Mouse (Mus musculus): ENCODE data around the gene Ptger4.
"Not testable (repeated sequence)": the region's sequence is repeated elsewhere in the genome, so short reads cannot be mapped to it uniquely, and the experiment has no call there.

The Ptger4 gene

GRCm38 (mm10) chr15:5237012-5237660 is 6.9 kb downstream of the Ptger4 start:
- no peak for DNase-seq

GRCm38 (mm10) chr15:5236538-5236937 is 7.4 kb downstream of the Ptger4 start:
- peak; percentile 87 for DNase-seq

DNA sequence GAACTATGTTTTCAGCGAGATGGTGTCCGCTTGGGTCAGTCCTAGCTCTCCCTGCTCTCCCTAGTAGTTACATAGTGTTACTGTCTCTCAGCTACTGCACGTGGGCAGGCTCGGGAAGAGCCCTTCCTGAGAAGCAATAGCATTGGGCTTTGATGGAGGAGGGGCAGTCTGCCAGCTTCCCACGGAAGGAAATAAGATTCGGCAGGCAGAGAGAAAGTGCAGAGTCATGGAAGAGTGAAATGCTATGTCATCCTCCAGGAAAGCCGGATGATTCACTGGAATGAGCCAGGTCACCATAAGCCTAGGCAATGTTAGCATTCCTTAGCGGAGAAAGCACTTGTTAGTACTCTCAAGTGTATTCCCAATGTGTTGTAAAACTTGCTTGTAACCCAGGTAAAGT is 8.5 kb downstream of the Ptger4 start:
- DNase-seq = peak; percentile 31

- DNase-seq = no peak
Measured at GRCm38 (mm10) chr15:5234659-5235058, 9.3 kb downstream of the Ptger4 start.

DNA sequence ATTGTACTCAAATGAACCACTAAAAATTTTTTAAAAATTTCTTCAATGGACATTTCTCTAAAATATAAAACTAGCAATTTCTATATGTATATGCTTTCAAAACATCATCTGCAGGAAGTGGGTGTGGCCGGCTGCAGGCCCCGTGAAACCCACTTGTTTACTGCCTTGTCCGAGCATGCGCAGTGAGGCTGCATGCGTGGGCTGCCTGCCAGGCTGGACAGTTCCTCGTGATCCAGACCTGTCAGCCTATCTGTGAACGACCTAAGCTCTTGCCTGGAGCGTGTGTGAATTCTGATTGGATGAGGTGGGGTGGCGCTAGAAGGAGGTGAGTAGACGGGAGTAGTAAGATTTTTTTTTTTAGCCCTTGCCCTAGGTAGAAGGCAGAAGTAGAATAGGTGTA is 13.2 kb downstream of the Ptger4 start:
- DNase-seq = not testable (repeated sequence)

GRCm38 (mm10) chr15:5220491-5220890 is 23.5 kb downstream of the Ptger4 start:
- DNase-seq = no peak

DNA sequence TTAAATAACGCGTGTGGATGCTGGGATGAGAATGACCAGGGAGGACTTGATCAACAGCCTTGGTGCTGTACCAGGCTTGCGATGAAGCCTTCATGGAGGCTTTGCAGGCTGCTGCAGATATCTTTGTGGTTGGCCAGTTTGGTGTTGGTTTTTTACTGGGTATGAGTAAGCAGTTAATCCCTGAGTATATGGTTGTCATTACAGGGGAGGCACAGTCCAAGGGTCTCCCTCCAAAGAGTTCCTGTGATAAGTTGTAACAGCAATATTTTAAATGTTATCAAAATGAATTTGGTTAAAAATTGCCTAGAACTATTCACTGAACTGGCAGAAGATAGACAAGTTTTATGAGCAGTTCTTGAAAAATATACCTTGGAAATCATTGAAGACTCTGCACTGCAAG is 34.9 kb downstream of the Ptger4 start:
- no peak for DNase-seq

- DNase-seq = no peak
Measured at GRCm38 (mm10) chr15:5205222-5205621, 38.8 kb downstream of the Ptger4 start.

DNA sequence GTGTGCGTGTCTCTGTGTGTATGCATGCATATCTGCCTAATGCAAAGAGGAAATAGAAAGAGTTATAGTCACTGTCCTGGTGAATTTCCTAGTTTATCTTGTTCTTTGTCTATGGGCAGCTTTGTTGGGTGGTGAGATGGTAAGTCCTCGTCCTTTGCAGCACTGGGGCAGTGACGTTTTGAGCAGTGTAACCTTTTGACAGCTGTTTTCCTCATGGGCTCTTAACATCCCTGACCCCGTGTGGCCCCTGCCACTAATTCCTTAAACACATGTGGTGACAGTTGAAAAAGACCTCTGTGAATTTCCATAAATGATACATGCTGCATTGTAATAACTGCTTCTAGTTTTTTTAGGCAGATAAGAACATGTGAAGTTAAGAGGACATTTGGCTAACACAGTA is 47.3 kb downstream of the Ptger4 start:
- DNase-seq = no peak

- no peak for DNase-seq
Measured at GRCm38 (mm10) chr15:5195987-5196514, 47.9 kb downstream of the Ptger4 start.

- DNase-seq = no peak
Measured at GRCm38 (mm10) chr15:5194931-5195330, 49.1 kb downstream of the Ptger4 start.

DNA sequence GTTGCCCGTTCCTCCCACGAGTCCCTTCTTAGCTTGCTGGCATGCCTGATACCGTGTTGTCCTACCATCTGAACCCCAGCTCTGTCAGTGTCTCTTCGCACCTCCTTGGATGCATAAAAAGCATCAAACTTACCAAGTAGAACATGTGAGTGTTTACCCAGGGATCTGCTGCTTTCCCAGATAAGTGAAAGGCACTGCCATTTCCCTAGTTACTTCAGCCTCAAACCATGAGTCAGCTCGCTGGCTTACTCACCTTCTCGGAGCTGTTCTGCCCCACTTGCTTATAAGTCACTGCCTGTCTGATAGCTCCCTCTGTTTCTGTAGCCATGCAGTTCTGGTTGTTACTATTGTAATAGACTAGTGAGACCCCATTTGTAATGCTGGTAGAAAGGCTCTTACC is 49.5 kb downstream of the Ptger4 start:
- DNase-seq = no peak

GRCm38 (mm10) chr15:5193833-5194232 is 50.2 kb downstream of the Ptger4 start:
- DNase-seq = no peak

DNA sequence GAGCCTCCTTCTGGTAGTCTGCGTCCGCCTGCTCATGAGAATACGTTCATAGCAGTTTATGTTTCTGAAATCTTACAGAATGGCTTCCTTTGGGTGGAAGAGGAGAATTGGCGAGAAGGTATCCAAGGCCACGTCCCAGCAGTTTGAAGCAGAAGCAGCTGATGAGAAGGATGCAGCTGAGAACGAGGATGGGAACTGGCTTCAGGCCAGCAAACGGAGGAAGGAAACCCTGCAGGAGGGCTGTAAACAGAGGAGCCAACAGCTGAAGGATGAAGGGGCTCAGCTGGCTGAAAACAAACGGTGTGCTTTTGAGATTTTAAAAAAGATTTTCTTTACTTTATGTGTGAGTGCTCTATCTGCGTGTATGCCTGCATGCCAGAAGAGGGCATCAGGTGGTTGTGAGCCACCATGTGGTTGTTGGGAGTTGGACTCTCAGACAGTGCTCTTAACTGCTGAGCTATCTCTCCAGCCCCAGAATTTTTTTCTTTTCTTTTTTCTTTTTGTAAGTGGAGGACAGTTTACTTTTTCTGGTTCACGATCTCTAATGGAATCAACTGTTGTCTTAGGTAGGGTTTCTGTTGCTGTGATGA is 54.4 kb downstream of the Ptger4 start:
- peak; percentile 32 for DNase-seq

DNA sequence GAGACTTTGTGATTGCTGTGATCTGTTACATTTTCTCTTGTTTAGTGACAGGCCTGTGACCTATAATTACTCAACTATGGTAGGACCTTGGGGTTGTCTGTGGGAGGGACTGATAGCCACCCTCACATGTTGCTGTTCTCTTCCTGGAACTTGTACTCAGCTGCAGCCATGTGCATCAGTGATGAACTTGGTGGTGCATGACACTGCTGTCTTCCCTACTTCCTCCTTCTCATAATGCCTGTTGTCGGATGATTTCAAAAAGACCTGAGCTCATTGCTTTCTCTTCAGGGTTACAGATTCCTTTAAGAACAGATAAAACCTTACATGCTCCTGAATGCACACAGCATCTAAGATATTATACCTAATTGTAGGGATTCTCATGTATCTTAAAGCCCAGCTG is 56.0 kb downstream of the Ptger4 start:
- no peak for DNase-seq

DNA sequence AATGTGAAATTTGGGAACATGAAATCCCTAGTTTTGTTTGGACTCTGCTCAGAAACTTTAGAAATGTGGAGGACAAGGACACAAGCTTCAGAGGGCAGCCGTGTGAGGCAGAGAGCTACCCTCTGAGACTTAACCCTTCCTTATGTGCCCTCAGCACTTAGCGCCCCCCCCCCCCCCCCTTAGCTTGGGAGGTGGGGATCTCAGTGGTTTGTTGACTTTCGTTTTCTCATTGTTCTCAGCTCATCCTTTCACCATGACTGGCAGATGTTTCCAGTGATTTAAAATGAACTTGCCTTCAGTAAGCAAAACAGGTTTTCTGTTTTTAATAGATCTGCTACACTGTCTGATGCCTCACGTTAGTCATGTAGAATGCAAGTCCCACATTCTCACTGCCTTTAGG is 56.9 kb downstream of the Ptger4 start:
- DNase-seq = no peak

DNA sequence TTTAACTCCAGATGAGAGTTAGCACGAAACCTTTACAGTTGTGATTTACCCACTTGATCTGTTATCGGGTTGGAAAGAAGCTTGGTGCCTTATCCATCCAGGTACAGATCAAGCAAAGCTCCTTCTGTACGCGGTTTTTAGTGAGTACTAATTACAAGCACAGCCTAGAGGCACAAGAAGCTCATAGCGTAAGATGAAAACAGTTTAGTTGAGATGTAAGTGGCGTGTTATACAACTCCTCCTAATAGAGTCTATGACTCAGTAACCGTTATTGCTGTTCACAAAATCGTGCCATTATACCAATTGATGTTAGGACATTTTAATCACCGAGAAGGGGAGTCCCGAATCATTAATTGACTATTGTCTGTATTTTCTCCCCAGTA is 57.7 kb downstream of the Ptger4 start:
- no peak for DNase-seq

GRCm38 (mm10) chr15:5185366-5186292 is 58.4 kb downstream of the Ptger4 start, which contains the start of gene Ttc33:
TSS of gene Ttc33 (plus strand) at chr15:5185525.
- DNase-seq = peak; percentile 78

- DNase-seq = no peak
Measured at GRCm38 (mm10) chr15:5184668-5185330, 59.2 kb downstream of the Ptger4 start.

DNA sequence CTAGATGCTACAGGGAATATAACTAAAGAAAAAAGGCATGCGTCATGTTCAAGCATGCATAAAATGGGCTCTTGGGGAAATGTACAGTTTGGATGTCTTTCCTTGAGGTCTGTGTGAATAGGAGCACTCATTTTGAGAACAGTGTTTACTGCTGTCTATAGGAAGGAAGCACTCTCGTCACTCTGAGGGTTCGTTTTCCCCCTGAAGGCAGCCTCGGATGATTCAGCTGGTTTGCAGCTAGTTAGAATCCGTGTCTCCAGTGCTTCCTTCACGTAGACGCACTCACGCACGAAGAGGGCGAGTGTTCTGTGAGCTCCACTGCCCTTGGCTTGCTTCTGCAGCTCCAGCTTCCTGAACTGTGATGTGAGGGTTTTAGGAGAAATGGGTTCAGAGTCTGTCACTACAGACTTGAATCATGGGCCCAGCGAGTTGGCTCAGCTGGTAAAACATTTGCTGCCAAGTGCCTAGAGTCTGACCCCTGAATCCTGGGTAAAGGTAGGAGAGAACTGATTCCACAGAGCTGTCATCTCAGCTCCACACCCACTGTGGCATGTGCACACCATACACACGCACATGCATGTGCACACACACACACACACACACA is 70.7 kb downstream of the Ptger4 start:
- no peak for DNase-seq

- no peak for DNase-seq
Measured at GRCm38 (mm10) chr15:5165121-5165773, 78.7 kb downstream of the Ptger4 start.

DNA sequence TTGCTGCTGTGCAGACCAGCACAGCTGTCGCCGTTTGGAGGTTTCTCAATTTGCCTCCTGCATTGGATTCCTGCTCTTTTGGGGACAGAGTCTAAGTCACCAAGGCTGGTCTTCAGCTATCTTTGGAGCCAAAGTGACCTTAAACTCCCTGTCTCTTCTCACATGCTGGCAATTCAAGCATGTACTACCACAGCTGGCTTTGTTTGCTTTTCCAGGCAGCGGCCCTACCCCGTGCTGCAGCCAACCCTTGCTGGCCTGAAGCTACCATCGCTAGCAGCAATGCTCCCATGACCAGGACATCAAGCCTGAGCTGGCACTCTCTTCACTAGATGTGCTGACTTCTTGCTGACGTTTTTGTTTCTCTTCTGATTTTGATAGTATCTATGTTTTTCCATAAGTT is 85.2 kb downstream of the Ptger4 start:
- no peak for DNase-seq

Measured in lung, postnatal 14 days (tissue).